Mouse (Mus musculus) urinary bladder, adult 2 months (tissue): ENCODE results near the gene Parp6. TPM values are rescaled to one million over a fixed set of nuclear protein-coding genes. Genes with fewer than 3 reads are reported as not detected.
A peak's percentile ranks its signal among the peaks of the same experiment; 100 is the strongest.

Experiments
- DNase-seq: peaks from one replicate; pipeline ENCODE4 v3.0.0; 2022; ENCODE audit warnings: low spot score
- polyA plus RNA-seq: library from polyadenylated mRNA; depleted of rRNA; stranded (reverse); fragments of >200 nt; gene quantifications from 2 replicates; pipeline ENCODE4 v1.2.3, GENCODE M21; 2012; rRNA removed

Parp6 gene
- polyA plus RNA-seq, 1 experiment: 52.4 TPM

GRCm38 (mm10) chr9:59679678-59680533, 62.8 kb downstream of the Parp6 start, which contains the start of gene Gramd2:
Gene Gramd2 (plus strand): TSS chr9:59680144.
- DNase-seq: peak; percentile 70

- DNase-seq: no peak
These were observed 63.4 kb downstream of the Parp6 start for GRCm38 (mm10) chr9:59680534-59680875.

- no peak for DNase-seq
These were observed 66.9 kb downstream of the Parp6 start for GRCm38 (mm10) chr9:59684020-59684419.

- DNase-seq: no peak
These were observed 70.4 kb downstream of the Parp6 start for GRCm38 (mm10) chr9:59687416-59688046.

- peak; percentile 68 for DNase-seq
These were observed 74.6 kb downstream of the Parp6 start for GRCm38 (mm10) chr9:59691635-59692094.

GRCm38 (mm10) chr9:59692145-59692544, 75.1 kb downstream of the Parp6 start:
- no peak for DNase-seq

- no peak for DNase-seq
These were observed 77.7 kb downstream of the Parp6 start for GRCm38 (mm10) chr9:59694571-59695450.

GRCm38 (mm10) chr9:59695451-59695813, 78.3 kb downstream of the Parp6 start:
- no peak for DNase-seq

- no peak for DNase-seq
These were observed 79.3 kb downstream of the Parp6 start for GRCm38 (mm10) chr9:59696381-59696780.

Other genes starting within 250 kb of the Parp6 start
- 40.0 and 45.5 TPM in 2 replicates for gene Arih1, start 130.7 kb upstream of the Parp6 start, polyA plus RNA-seq
- 103 and 106 TPM in 2 replicates for gene Hexa, start 77.7 kb upstream of the Parp6 start, polyA plus RNA-seq
- 1.3 and 1.5 TPM in 2 replicates for gene Tmem202, start 77.4 kb upstream of the Parp6 start, polyA plus RNA-seq
- 0.19 and 0.21 TPM in 2 replicates for gene Celf6, start 39.4 kb upstream of the Parp6 start, polyA plus RNA-seq
- 888 and 1,061 TPM in 2 replicates for gene Pkm, start 39.1 kb downstream of the Parp6 start, polyA plus RNA-seq
- 5.0 and 6.3 TPM in 2 replicates for gene Gramd2, start 62.9 kb downstream of the Parp6 start, polyA plus RNA-seq
- 6.5 and 7.0 TPM in 2 replicates for gene Senp8, start 133.4 kb downstream of the Parp6 start, polyA plus RNA-seq
- gene Myo9a, start 133.6 kb downstream of the Parp6 start, polyA plus RNA-seq: 9.2 and 9.6 TPM in 2 replicates